Mouse (Mus musculus) left cerebral cortex, postnatal 4 days (tissue): ENCODE data around the gene Nsf. TPM values are rescaled to one million over a fixed set of nuclear protein-coding genes. Genes with fewer than 3 reads are reported as not detected.
A peak's percentile ranks its signal among the peaks of the same experiment; 100 is the strongest.

ENCODE experiments used
- DNase-seq: peaks from one replicate; pipeline ENCODE4 v3.0.0-alpha.2; 2022
- intact Hi-C: fragments of 180-260 bp; cut with DNase I; formaldehyde crosslinking; loops from one replicate; pipeline ENCODE4 v1.15.1; 2025
- total RNA-seq, 2 experiments: library from RNA; stranded (reverse); gene quantifications; 2 replicates each; pipeline ENCODE4 v1.2.3; 2021

Nsf gene
- total RNA-seq, 2 experiments from 2014 or later: 241 to 292 TPM

DNA sequence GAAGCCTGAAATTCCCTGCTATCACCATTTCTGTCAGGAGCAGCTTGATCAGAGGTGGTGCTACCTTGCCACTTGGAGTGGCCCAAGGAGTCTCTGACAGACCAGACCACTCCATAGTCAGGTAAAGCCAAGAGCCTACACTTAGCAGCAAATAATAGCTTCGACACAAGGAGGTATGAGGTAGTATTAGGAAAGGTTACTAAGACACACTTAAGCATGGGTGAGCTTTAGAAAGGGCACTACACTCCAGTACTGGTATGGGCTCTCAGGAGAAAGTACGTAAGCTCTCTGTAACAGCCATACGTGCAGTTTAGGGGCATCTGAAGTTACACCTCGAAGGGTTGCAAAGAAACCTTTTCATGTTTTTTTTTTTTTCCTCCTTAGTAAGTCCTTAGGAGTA lies 11.1 kb downstream of the Nsf start:
- DNase-seq: no peak
- intact Hi-C loops: no loop called here

DNA sequence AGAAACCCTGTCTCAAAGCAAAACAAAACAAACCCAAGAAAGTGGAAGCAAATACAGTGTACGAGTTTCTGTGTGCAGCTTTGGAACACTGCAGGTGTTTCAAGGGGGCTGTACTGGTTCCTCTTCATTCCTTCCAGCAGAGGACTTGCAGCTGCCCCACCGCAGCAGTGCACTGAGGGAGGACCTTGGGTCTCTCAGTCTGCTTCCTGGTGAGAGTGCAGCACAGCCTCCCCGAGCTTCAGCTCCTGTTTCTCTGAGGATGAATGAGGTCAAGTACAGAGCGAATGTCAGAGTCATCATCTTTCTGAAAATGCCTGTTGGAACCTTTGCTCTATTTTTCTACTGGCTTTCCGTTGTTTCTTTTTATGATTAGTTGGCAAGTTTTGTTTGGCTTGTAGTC lies 12.5 kb downstream of the Nsf start:
- DNase-seq: no peak
- intact Hi-C loops: no loop called here

DNA sequence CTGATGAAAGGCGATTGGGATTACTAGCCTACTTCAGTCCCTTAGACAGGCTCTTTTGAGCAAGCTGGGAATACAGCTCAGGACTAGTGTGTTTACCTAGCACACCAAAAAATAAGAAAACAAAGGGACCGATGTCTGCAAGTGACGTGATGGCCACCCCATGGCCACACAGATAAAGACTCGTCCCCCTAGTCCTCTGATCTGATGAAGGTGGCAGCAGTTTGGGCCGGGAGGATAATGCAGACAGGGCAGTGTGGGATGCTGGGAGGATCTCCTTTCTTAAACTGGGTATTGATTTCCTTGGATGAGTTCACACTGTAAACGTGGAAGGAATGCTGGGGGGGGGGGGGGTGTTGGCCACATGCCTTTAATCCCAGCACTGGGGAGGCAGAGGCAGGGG lies 13.0 kb downstream of the Nsf start:
- no peak for DNase-seq
- intact Hi-C loops: no loop called here

DNA sequence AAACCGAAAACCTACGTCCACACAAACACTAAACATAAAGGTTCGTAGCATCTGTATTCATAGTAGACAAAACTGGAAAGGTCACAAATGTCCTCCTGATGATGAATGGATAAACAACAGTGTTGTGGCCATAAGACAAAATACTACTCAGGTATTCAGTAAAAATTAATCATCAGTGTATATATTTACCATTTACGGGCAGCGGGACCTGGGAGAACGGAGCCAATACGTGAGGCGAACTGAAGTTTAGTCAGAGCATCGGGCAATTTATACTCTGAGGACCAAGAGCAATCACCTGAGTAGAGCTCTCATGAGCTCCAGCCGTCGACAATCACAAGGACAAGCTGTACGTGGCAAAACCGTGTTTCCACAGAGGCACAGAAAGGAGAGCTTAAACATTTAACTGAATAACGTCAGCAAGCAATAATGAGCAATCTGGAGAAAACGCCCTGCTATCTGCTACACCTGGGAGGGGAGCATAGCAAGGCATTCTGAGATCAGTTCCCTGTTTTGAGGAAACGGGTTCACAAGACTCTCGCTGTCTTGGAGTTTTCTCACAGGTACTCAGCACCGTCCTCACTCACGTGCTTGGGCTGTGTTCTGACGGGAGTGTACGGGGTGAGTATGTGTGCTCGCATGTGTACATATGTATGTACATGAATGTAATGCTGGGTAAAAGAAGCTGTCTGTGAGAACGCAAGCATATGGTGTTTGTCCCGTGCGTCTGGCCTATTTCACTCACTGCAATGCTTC lies 15.7 kb downstream of the Nsf start:
- intact Hi-C loops: no loop called here
- no peak for DNase-seq

DNA sequence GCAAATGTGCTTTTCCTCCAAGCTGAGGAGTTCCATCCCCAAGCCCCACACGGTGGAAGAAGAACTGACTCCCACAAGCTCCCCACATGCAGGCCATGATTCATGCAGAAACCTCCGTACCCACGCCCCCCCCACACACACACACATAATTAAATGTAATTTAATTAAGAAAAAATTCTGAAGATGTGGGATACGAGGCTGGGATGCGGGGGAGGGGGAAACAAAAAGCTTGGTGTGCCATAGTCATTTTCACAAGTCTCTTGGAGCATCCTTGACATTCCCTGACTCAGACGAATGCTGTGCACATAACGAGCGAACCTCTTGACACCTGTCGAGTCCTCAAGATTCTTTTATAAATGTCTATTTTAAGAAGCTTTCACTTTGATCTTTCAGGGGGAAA lies 16.4 kb downstream of the Nsf start:
- intact Hi-C loops: no loop called here
- DNase-seq: no peak

DNA sequence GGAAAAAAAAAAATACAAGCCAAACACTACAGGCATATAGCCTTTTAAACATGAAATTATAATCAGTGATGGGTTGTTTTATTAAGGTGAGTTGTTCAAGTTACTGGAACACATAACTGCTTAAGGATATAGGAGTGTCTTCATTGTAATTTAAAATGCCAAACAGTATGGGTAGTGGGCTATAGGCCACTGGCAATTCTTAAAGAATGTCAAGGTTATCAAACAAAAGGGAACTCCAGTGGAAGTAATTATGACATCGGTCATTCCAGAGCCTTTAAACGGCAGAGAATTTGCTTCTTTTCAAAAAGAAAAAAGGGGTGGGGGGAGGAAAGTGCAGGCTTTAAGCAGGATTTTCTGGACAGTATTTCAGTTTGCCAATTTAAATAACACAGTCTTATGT lies 18.1 kb downstream of the Nsf start:
- no peak for DNase-seq
- intact Hi-C loops: no loop called here

DNA sequence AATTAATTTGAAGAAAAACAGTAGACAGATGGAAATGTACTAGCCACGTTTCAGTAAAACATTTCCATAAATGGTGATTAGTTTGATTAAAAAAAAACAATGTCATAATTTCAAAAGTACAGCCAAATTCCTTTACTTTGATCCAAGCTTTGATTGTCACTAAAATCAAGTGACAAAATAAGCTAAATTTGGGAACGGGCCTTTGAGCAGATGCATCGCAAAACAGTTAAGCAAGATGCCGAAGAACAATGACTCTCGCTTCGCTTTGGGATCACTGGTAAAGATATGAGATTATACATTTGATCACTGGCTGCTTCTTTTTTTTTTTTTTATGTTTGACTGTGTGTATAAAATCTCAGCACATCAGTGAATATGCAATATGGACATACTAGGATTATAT lies 20.0 kb downstream of the Nsf start:
- DNase-seq: no peak
- intact Hi-C loops: no loop called here

DNA sequence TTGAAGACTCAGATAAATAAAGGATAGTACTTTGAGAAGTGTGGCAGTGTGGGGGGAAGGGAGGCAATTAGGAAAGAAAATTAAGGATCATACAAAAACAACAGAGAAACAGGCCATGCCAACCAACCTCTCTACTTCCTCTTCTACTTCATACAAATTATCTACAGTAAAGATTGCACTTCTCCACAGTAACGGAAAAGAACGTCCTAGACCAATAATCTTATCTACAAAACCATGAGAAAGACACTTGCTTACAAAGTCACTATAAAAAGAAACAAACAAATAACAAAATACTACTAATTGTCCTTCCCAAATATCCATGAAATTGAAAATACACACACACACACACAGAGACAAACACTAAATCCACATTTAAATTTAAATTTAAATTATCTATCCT lies 29.9 kb downstream of the Nsf start:
- DNase-seq: no peak
- intact Hi-C loops: no loop called here

DNA sequence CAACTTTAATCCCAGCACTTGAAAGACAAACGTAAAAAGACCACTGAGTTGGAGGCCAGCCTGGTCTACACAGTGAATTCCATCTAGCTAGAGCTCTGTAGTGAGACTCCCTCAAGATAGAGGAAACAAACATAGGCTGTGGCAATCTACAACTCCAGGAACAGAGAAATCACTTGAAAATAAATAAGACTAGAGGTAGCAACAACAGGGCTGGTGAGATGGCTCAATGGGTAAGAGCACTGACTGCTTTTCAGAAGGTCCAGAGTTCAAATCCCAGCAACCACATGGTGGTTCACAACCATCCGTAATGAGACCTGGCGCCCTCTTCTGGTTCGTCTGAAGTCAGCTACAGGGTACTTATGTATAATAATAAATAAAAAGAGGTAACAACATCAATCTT lies 30.6 kb downstream of the Nsf start:
- DNase-seq: no peak
- intact Hi-C loops: no loop called here

DNA sequence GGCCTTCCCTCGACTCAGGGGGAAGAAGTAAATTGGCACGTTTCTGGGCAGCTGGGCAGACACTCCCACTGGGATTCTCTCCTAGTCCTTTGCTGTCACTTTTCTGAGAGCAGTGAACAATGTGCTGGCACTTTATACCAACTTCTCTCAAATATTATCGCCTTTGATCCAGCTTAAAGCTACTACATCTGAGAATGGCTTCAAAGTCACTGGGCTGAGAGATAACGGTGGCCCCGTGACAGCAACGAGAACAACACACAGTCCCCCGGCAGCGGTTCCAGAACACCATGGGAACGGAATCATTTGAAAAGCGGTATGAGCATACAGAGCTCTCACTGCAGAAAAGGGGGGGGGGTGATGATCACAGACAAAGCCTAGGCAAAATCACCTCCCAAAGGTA lies 31.0 kb downstream of the Nsf start:
- DNase-seq: no peak
- intact Hi-C loops: no loop called here

DNA sequence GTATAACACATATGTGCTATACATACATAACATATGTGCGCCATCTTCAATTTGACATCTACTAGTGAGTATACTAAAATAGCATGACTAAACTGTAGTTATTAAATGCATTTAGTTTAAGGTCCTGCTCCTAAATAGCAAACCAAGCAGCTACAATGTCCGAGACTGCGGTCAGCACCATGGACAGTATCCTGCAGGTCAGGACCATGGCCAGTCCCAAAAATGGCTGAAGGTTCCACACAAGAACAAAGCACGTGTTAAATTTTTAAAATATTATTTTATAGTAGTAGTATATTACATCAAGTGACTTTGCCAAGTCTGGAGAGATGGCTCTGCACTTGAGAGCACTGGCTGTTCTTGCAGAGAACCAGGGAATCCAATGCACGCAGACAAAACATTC lies 33.2 kb downstream of the Nsf start:
- intact Hi-C loops: no loop called here
- DNase-seq: no peak

DNA sequence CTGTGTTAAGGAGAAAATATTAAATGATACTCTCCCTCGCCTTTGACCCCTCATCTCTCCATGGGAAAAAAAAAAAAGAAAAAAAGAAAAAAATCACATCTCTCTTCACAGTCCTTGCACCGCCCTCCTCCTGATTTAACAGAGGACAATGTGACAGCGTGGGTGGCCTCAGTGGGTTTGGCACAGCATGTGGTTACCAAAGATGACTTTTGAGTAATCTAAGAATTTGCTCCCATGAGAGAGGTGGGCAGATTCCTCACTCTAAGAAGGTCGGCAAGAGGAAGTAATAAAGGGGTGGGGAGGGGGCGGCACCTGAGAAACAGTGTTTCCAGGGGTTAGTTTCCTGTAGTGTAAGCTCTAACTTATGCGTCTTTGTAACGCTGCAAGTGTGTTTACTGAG lies 37.0 kb downstream of the Nsf start:
- no peak for DNase-seq

DNA sequence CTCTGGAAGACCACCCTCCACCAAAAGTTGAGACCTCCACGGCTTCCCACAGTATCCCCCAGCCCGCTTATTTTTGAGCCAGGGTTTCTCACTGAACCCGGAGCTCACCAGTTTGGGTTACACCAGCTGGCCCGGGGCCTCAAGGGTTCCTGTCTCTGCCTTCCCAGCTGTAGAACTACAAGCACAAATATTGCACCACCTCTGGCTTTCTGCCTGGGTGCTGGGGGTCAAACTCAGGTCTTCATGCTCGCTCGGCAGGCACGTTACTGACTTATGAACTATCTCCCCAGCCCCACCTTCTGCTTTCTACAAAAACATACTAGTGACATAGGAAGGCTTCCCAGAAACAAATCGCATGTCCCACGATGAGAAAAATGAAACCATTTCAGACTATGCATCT lies 38.2 kb downstream of the Nsf start:
- intact Hi-C loops: no loop called here
- DNase-seq: no peak

More for the DNA sequence above, 37.0 kb downstream of the Nsf start:
- intact Hi-C loops: no loop called here

DNA sequence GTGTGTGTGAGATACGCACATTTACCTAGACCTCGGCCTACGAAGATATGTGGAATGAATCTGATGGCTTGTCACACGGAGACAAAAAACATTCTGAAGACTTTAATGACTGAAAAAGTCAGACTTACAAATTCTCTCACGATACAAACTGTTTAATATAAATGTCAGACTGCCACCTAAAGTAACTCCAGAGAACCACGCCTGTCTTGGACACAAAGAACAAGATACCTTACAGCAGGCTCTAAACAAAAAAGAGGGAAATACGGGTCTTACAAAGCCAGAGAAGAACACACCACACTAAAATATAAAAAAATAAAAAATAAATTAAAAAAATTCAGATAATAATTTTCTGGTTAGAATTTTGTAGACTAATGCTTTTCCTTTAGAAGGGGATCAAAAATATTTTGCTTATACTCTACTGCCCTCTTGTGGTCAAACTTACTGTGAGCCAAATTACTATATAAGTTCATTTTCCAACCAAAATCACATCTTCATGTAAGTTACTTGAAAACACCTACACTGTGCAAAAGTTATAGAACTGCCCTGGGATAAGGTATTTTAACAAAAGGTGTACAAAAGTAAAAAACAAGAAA lies 42.8 kb downstream of the Nsf start:
- no peak for DNase-seq

DNA sequence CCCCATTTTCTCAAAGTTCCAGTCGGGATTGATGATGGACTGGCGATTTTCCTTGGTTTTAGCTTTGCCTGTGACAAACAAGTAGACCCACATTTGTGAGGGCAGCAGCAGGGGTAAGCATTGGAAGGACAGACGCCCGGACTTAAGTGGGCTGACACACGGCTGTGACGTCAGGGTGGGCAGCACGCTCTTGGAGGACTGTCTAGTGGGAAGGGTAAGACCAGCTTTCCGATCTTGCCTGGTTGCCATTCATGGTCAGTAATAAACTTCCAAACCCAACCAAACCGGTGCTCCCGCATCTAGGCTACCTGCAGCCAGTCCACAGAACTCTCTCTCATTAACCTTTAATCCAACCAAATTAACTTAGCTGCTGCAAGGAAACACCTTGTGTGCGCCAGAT lies 43.3 kb downstream of the Nsf start:
- intact Hi-C loops: loop anchor here (2.0 kb wide), 1 partner anchor 148 kb away; no protein-coding TSS in a partner anchor
- no peak for DNase-seq

More for the DNA sequence above, 42.8 kb downstream of the Nsf start:
- intact Hi-C loops: loop anchor here (2.0 kb wide), 1 partner anchor 148 kb away; no protein-coding TSS in a partner anchor

DNA sequence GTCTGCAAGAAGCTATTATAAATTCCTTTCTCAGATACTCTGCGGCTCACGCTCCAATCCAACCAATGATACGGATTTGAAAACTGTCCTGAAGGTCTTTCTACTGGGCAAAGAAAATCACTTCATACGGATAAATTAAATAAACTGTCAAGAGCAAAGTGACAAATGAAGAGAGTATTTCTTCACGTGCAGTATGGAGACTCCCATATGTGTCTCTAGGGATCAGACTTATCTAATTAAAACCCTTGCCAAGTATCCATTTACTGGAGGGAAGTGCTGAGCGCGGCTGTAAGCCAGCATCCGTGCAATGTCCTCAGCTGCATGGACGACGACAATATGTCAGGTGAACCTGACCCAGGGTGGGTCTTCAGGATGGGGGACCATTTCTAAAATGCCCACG lies 44.0 kb downstream of the Nsf start:
- intact Hi-C loops: loop anchor here (2.0 kb wide), 1 partner anchor 147 kb away; no protein-coding TSS in a partner anchor
- no peak for DNase-seq

DNA sequence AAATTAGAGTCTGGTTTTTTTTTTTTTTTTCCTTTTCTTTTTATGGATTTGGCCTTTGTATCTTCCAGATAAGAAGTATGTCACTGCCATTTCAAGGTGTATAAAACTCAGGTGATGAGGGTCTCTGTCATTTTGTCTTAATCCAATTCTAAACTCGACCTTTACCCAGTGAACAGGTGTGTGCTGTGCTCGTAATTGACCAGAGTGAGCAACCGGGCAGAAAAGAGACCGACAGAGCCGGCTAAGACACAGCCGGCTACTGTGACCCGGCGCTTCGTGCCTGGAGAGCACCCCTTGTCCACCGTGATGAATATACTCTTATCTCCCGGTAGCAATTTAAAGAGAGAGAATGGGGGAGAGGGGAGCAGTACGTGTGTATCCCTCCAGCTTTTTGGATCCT lies 44.5 kb downstream of the Nsf start:
- intact Hi-C loops: no loop called here
- DNase-seq: no peak

DNA sequence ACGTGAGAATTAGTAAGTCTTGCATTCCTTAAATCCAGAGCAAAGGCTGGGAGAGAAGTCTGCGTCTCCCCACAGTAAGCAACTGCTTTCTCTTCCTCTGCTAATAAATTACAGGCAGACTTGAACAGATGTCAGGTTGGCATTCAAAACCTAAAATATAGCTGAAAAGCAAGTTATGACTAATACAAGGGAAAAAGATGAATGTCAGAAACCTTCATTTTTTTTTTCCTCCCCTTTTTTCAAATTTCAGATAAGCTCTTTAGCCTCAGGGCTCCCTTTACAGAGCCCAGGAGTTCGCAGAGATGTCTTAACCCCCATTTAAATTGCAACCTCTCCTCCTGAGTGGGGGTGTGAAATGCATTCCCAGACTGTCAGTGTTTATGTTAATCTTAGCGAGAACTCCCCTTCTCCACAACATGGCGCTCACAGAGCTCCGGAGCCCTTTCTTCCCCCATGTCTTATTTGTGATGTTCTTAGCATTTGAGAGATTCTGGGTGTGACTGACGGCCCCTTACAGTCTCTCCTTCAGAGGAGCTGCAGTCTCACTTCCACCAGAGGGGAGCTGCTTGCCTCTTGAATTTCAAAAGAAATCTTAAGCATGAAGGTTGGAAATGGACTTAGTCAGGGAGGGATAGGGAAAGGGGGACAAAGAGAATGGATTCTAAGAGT lies 47.7 kb downstream of the Nsf start:
- DNase-seq: no peak
- intact Hi-C loops: no loop called here

DNA sequence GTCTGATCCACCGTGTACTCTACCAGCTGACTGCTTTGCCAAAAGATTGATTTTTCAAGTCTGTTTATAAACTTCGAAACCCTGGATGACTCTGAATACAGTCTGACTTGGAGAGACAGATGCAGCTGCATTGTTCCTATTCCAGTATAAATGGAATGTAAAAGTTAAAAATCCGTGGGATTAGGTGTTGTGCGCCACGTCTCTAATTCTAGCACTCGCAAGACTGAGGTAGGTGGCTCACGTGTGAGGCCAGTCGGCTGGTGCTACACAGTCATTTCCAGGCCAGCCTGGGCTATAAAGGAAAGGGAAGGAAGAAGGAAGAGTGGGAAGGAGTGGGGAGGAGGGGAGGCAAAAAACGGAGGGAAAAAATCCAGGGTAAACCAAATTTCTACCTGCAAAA lies 48.4 kb downstream of the Nsf start:
- intact Hi-C loops: no loop called here
- DNase-seq: no peak

DNA sequence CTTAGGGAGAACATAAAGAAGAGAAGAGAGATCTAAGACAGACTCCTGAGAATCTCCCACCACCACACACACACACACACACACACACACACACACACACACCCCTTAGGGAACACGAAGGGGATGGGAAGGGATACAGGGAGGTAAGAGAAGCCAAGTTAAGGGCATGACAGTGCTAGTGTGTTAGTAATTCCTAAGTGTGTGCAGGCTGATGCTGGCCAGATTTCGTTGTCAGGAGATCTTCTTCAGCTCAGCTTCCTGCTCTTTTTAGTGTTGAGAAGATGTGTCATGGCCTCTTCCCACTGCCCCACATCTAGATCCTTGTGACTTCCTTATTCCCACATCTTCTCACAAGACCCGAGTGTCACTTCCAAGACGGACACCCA lies 52.3 kb downstream of the Nsf start:
- intact Hi-C loops: no loop called here

DNA sequence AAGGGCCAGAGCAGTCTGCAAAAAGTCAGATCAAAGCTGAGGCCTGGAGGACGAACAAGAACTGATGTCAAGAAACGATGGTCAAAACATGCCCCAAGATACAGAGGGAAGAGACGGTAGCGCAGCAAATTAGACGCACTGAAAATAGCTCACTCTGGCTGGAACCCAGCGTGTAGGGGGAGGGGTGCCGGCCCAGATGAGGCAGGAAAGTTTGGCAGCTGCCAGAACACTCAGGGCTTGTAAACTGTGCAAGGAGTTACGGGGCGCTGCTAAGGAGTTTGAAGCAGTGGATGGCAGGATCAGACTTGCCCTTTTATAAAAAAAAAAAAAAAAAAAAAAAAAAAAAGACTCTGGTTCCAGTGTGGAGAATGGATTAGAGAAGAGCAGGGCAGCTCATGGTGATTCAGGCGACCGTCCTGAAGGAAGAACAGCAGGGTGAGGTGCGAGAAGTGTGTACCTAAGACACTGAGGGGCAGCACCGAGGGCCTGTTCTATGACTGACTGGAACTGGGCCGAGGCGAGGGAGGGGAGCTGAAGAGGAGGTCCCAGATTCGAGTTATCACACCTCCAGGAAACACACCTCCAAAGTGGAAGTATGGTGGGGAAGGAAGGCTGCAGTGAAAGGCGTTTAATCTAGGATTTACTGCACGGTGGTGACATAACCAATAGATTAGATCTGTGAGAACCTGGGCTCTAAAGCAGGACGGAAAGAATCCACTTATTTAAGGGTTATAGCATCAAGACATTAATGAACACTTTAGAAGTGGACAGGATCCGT lies 52.9 kb downstream of the Nsf start:
- intact Hi-C loops: no loop called here
- peak; percentile 35 for DNase-seq

More for the DNA sequence above, 52.3 kb downstream of the Nsf start:
- no peak for DNase-seq
